Mouse (Mus musculus) lung, postnatal 10 days (tissue): ENCODE results near the gene Arhgap42.

Source experiments
- DNase-seq: peaks from one replicate; pipeline ENCODE4 v3.0.0; 2021

Gene Arhgap42

DNA sequence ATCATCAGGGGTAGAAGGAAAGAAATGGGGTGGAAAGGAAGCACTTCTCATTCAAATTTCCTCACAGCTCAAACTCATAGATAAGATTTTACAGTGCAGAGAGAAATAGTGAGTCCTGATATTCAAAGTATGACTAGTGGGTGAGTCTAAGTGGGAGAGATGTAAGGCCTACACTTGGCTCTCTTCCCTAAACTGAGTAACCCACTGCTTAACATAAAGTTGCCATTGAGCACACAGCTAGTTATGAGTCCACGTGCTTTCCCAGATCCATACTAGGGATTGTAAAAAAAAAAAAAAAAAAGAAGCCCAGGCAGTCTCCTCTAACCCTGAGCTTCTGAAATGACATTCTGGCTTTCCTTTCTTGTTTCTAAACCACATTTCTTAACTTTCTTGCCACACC is 96.8 kb downstream of the Arhgap42 start:
- DNase-seq, result no peak

DNA sequence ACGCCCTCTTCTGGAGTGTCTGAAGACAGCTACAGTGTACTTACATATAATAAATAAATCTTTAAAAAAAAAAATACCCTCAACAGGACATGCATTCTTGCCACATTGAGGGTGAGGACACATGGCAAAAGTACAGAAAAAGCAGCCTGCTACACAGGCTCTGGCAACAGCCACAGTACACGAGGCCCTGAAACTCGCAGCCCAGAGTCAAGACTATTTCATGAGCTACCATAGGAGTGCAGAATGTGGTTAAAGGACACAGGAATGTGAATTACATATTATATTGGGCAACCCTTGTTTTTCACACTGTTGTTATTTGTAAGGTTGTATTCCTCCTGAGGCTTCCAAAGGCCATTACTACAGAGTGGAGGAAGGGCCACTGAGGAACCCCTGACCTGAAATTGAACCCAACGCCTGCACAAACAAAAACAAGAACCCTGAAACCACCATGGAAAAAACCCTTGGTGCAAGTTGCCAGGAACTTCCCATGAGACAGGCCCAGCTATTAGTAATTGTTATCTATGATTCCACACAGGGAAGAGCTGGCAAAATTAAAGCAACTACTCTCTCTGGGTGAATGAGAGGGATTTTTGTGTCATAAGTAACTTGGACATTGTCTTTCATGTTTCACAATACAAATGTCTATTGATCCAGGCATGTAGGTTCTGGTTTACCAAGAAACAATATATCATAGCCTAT is 109.8 kb downstream of the Arhgap42 start:
- no peak for DNase-seq

DNA sequence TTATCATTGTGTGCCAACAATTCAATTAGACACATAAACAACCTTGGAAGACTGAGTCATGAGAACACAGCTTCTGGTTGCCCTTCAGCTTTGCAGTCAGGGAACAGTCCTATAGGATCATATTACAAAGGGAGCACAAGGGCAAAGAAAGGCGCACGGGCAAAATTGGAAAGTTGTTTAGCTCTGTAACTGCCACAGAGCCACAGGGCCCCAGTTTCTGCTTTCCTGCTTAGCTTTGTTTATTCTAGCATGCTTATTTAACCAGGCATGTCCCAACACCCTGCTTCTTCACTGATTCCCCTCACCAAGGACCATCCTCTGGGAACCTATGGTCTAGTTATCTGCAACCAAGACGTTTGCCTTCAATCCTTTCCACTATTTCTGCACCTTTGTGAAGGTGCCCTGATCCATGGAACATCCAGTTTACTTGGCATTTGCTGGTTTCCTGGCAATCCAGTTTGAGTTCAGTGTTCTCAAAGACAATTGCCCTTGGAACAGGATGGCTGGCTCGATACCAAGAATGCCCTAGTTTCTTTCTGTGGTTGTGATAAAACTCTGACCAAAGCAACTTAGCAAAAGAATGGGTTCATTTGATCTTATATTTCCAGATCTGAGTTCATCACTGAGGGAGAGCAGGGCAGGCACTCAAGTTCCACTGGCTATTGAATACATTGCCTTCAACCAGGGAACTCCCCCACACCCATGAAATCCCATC is 111.7 kb downstream of the Arhgap42 start:
- peak; percentile 12 for DNase-seq

DNA sequence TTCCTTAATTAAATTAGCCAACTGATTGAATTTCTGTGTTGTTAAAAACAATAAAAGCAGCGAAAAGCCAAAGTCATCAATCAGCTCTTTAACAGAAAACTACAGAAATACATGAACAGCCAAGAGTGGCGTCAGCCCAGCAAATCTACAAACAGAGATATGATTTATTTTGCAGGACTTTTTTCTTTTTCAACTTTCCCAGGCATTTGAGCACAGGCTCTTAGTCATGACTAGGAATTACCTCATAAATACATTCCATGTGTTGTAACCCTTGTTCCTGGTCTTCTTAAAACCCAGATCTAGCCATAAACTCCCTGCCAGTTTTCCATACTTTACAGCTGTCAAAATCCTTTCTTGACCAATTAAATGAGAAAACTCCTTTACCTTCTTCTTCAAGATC is 114.7 kb downstream of the Arhgap42 start:
- no peak for DNase-seq

DNA sequence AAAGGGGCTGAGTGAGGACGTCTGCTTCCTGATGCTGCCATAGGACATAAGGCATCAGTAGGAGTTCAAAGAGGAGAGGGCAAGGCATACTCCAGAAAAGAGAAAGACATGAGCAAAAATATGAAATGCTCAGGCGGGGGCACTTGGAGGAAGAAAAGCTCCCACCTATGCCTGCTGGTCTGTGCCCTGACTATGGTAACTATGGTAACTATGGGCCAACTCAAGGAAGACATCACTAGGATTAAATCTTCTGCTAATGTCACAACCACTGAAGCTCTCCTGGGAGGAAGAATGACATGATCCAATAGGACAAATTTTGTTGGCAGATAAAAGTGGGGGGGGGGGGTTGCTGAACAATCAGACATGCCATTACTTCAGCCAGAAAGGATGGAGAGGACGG is 124.6 kb downstream of the Arhgap42 start:
- no peak for DNase-seq

DNA sequence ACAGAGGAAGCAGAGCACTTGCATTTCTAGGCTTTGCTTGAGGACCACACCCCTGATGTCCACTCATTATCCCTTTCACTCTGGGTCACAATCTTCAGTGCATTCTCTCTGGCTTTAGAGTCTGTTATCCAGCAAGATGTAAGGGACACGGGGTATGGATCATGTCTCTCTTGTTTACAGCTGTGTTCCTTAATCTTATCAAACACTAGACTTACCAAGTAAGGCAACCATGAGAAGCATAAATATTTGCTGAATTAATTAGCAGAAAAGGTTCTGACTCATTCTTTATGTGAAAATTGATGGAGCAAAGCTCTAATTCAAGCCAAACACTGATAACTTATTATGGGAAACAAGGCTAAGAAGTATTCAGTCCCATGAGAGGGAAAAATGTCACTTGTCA is 125.1 kb downstream of the Arhgap42 start:
- DNase-seq, result no peak

DNA sequence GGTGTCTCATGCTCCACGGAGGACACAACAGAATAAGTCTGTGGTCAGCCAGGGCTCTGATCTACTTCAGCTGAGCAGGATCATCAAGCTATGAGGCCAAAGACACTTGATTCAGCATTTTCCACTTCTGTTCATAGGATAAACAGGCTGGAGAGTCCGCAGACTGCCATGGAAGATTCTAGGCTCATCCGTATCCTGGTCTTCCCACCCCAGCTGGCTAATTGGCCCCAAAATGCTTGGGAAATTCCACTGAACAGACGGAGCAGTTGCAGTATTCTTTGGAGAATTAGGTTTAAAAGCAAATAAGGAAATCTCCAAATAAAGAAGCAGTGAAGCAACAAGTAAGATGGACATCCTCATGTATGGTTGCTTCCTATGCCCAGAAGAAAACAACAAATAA is 126.0 kb downstream of the Arhgap42 start:
- peak; percentile 14 for DNase-seq

DNA sequence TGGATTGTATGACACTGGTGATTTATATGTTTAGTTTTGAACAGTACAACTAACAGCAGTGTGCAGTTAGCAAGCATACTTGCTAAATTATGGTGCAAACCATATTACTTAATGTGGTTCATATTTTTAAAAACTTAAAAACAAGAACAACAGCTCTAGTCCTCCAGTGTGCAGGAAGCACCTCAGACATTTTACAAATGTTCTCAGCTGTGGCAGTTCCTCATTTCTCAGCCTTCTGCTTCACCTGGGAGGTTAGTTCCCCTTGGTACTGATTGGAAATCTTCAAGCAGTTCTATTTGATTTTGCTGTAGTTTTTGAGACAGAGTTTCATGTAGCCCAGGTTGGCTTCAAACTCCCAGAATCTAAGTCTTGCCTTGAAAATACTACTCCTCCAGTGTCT is 131.2 kb downstream of the Arhgap42 start:
- DNase-seq, result no peak

DNA sequence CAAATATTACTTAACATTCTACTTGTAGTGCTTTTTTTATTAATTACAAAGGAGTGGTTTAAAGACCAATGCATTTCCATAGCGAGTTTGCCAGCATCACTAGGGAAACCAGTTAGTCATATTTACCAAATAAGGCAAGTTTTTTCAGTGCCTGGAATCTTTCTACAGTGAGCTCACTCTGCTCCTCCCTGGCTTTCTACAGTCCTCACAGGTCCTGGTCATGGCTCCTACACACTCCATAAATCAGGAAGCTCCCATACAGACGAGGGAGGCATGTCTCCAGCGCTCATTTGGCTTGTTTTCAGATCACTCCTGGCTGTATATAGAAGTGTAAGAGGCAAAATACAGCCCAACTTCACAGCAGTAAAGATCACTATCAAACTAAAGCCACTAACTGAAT is 134.1 kb downstream of the Arhgap42 start:
- DNase-seq, result peak; percentile 33

DNA sequence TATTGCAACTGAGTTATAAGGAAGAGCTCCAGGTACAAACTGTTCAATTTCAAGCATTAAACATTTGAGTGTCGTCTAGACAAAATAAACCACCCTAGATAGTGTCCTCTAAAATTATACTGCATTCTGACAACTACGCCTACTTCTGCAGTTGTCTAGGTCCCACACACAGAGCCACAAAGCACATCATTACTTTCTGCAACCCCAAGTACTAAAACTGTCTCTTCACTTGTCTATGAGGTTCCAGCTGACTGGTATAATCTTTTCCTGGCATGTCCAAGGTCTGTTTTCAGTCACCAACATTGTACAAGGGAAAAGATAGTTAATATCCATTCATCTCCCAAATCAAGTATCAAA is 136.8 kb downstream of the Arhgap42 start:
- no peak for DNase-seq

DNA sequence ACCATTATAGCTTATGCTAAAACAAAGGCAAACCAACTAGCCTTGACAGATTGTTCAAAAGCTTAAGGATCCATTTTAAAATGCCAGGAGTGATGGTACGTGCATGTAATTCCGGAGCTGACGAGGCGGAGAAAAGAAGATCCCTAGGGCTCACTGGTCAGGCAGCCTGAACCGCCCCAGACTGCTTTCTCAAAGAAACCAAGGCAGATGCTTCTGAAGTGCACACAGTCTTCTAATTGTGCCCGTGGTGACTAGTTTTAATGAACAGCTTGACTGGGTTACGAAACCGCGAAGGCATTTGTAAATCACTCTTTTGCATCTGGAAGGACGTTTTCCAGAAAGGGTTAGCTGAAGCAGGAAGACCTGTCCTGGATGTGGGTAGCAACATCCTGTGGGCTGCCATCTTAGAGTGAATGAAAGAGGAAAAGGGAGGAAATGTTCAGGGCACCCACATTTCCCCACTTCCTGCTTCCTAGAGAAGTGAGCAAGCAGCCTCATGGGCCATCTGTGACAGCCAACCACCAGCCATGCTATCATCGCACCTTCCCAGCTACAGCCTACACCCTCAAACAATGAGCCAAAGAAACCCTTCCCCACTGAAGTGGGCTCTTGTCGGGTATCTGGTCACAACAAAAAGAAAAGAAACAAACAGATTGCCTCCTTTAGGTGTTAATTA is 137.3 kb downstream of the Arhgap42 start:
- no peak for DNase-seq

DNA sequence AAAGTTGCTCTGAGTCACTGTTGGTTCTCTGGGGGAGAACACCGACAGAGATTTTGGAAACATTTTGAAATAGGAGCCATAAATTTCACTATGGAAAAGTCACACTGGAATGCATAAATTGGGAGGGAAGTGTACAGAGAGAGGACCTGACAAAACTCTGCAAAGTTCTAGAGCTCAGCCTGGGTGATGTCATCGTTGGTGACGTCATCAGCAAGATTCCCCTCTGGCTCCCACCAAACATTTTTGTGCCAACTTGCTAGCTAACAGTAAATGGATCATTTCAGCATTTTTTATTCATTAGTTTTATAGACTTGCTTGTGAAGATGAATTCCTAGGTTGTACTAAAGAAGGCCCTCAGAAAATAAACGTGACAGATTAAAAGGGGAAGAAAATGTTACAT is 137.8 kb downstream of the Arhgap42 start:
- DNase-seq, result peak; percentile 32

DNA sequence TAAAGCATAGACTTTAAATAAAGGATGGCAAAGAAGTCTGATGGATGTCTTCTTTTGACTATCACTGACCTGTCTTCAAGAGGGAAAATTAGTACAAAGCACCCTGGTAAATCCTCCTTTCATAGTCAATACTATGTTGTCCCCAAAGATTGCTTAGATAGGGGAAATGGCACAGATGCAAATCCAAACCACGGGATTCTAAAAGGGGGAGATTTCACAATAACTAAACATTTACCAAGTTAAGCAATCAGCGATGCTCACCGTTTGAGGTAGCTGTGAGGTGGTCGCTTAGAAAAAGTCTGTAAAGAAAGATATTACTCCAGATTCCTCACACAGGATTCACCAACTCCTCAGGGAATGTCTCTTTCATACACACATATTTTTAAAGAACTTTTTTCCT is 141.1 kb downstream of the Arhgap42 start:
- DNase-seq, result no peak

DNA sequence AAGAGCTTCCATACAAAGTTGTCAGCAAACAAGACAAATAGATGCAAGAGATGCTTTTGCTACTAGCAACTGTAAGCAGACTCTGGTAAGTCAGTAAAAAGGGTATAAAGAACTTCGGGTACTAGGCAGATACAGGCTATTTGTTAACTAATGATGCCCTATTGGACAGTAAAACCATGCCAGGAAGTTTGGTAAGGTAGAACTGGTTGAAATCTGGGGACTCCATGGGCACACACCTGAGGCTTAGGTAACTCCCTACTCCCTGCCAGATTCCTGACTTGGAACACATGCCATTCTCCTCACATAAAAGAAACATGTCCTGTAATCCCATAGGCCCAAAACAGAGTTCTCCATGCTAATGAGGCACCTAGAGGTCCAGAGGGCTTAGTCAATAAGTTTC is 142.1 kb downstream of the Arhgap42 start:
- DNase-seq, result no peak

DNA sequence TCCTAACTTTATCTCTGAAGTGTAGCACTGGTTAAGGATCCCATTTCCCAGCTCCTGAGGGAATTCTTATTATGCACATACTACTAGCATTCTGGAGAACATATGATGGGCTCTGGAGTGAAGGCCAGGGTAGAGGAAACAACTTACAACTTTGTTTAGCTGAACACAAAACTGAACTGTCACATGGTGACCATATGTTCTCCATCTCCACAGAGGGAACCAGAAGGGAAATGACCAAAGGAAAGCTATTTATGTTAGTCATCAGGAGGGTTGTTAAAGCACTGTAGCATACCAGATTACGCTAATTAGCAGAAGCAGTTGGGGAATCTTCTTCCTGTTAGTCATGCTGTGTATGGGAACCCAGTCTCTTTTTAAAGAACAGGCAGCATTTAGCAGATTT is 145.8 kb downstream of the Arhgap42 start:
- no peak for DNase-seq

DNA sequence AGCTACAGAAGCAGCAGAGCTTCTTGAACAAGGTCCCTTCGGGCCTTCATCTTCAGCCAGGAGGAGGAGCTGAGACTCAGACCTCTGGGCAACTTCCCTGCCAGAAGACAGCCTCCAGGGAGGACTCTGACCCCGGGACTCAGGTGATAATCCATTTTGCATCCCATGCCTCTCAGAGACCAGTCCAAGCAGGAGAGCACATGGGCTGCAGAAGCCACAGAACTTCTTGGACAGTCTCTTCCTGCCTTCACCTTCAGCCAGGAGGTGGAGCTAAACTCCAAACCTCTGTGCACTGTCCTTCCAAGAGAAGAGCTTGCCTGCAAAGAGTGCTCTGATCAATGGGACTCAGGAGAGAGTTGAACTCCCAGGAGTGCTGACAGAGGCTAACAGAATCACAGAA is 155.5 kb downstream of the Arhgap42 start:
- DNase-seq, result peak; percentile 7

DNA sequence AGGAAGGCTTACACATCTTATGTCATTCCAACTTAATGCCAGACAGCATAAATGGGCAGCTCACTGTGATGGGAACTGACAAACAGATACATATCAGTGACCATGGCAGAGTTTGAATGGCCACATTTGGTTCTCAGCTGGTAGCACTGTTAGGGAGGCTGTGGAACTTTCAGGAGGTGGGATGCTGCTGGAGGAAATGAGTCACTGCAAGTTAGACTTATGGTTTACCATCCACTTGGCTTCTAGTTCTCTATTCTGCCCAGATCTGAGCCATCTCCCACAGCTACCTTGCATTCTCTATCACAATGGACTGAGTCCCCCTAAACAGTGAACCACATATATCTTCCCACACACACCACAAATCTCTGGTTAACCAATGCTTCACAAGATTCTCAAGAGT is 186.0 kb downstream of the Arhgap42 start:
- no peak for DNase-seq

DNA sequence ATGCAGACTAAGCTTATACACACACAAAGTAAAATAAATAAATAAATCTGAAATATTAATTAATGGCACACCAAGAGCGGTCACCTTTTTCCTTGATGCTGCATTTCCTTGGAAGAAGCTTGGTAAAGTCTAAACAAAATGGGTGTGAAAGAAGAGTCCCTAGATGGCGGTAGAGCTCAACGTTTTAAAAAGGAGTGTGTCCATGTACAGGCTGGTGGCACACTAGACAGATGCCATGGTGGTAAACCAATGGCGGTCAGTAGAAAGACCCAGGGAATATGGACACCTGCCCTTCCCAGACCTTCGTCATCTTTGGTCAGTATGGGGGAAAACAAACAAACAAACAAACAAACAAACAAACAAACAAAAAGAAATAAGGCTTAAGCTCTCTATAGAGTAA is 187.7 kb downstream of the Arhgap42 start:
- DNase-seq, result peak; percentile 50

DNA sequence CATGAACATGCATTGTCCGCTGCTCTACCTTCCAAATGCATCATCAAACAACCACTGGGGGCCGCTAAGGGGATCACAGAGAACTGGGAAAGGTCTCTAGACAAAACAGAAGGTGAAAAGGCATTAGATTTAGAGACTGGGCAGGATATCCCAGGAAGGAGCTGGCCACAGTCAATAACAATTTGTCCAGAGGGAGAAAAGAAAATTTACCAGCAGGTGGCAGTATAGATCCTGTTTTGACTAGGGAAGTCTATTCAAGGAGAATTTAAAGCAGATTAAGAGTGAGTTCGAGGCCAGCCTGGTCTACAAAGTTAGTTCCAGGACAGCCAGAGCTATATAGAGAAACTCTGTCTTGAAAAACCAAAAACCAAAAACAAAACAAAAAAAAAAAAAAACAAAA is 189.7 kb downstream of the Arhgap42 start:
- peak; percentile 45 for DNase-seq

DNA sequence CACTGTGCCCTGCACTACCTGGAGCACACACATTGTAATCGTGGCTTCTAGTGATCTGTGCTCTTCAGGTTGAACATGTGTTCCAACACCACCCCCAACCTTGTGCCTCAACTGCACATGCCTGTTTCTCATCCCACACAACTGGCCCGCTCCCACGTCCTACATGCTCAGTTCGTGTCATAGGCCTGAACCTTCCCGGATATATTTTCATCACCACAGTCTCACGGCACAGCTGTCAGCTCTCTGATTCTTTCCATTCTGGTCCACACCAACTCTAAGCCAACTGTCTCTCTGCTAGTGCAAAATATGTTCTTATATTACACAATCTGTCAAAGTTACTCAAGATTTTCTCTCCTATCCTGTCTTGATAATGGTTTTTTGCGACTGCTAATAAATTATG is 197.9 kb downstream of the Arhgap42 start:
- DNase-seq, result no peak

DNA sequence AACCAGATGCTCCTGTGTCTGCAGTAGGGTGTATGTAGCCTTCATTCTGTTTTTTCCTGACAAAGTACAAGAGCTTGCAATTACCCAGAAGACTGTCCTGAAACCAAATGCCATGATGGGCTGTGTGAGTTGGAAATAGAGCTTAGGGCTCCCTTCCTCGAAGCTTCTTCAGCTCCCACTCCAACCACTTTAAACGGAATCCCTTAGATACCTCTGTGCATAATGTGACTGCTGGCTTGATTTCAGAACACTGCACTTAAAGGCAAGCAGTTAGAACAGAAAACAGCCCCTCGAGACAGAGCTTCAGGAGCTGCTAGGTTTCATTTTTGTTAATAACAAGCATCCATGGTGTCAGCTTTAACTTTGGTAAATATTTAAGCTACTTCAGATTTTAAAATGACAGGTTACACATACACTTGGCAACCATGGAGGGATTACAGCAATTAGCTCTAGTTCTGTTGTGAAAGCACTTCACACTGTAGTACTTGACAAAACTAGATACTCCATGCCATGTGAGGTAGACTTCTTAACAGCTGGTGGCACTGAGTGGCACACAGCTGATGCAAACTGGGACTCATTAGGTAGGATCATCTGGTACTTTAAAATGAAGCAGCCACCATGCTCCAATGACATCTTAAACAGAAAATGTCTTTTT is 201.8 kb downstream of the Arhgap42 start:
- DNase-seq, result no peak

DNA sequence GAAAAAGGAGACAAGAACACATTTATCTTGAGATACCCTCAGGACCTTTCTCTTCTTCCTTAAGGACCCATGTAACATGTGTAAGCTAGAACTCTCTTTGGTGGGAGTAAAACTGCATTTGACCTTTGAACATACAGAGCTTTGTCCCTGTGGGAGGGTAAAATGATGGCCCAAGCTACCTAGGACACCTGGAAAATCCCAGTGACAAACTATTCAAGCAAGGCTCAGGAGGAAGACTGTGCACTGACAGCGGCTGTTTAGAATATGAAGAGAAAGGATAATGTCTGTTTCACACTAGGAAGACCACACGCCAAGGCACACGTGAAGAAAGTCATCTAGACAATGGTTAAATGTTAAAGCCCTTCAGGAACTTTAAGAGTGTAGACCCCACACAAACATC is 211.0 kb downstream of the Arhgap42 start:
- no peak for DNase-seq

DNA sequence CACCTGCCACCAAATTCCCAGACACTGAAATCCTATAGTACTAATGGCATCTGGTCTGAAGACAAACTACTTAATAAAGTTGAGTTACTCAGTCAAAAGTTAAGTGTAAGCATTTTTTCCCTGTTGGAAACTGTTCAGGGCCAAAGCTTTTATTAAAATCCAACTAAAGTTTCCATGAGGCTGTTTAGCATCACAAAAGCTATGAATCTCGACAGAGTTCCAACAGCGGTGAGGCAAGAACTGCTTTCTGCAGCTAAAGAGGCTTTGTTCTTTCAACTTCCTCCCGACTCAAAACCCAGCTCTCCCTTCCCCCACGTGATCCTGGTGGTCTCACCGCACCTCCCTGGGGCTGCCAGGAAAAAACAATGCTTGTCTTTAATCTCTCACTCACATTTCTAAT is 211.5 kb downstream of the Arhgap42 start:
- no peak for DNase-seq

DNA sequence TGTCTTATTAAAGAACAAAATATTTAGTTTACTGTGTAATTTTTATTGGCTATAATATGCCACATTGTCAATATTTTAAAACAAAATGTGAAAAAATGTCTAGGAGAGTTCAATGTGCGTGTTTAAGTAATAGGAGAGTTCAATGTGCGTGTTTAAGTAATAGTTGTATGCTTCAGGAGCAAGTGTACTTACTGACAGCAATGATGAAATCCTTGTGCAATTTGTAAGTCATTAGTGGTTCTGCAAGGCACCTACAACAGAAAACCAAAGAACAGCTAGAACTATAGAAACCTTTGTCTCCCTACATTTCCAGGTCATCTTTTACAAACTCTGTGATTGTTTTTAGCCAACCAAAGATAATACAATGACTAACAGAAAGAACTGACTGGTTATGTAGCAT is 223.8 kb downstream of the Arhgap42 start:
- DNase-seq, result no peak
